8 mouse cellular contexts compared by ENCODE assay signal in the genomic region with DNA sequence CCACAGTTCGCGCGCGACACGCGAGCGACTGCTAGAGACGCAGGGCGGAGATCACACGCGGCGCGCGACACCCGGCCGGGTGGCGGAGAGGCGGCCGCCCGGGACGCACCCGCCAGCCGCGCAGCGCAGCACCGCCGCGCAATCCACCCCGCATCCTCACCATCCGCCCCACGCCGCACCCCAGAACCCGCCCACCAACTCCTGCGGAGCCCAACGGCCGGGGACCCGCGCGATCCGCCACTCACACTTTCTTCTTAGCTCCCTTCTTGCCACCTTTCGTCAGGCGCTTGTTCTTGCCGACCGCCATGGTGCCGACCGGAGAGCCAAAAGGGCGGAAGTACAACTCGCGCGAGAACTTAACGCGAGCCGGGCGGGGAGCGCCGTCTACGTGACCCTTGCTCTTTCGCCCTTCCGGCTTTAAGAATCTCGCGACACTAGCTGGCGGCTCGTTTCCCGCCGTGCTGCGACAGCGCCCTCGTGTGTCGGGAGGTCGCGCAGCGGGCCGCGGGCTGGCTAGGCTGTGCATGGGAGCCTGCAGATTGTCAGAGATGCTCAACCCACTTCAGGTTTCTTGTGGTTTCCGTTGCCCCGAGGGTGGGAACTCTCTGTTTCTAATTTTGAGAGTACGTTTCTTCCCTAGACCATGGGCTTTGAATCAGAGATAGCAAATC. TPM values are rescaled to one million over a fixed set of nuclear protein-coding genes. Genes with fewer than 3 reads are reported as not detected.
DNase-seq lines count a peak whose midpoint lies in the region; ATAC-seq and TF ChIP-seq lines count a peak whose summit lies in the region.

A gene (minus strand): TSS at position 440 of the 671 bp plus-strand sequence.

- under 1% methylated on average over 77 of the region's 77 CpGs for WGBS in hindbrain, embryonic 10.5 days
- under 1% methylated on average over 52 of the region's 77 CpGs for WGBS in lung, postnatal 0 days

- H3K9me3 ChIP-seq in hindbrain, embryonic 10.5 days: no peaks in the 10 kb centered on the region
- H3K9me3 ChIP-seq in lung, postnatal 0 days (ENCODE audit: low read length): no peaks in the 10 kb centered on the region

- peak within 1 kb of the TSS; percentile 93 for H3K27ac ChIP-seq in hindbrain, embryonic 10.5 days
- peak within 1 kb of the TSS; percentile 90 for H3K27ac ChIP-seq in lung, postnatal 0 days (ENCODE audit: low read length)

- H3K27me3 ChIP-seq in hindbrain, embryonic 10.5 days (ENCODE audit: insufficient read depth, poor library complexity, severe bottlenecking): no peaks in the 10 kb centered on the region
- H3K27me3 ChIP-seq in lung, postnatal 0 days (replicated peaks; ENCODE audit: insufficient read depth, low read length): no peaks in the 10 kb centered on the region

- peak within 1 kb of the TSS; percentile 97 for H3K9ac ChIP-seq in lung, postnatal 0 days (replicated peaks; ENCODE audit: low read depth)

- H3K4me3 ChIP-seq in hindbrain, embryonic 10.5 days: peak within 1 kb of the TSS; percentile 98
- H3K4me3 ChIP-seq in lung, postnatal 0 days (ENCODE audit: low read depth, low read length): peak within 1 kb of the TSS; percentile 90

- peak; percentile 99 for TF ChIP-seq CTCF in lung, postnatal 0 days (IDR thresholded peaks at IDR 0.05)

- H3K36me3 ChIP-seq in hindbrain, embryonic 10.5 days: peaks cover 41% of the 10 kb centered on the region
- peaks cover 22% of the 10 kb centered on the region for H3K36me3 ChIP-seq in lung, postnatal 0 days (ENCODE audit: insufficient read depth, low read length)

- peak; percentile 95 for ATAC-seq in frontal cortex, adult (ENCODE audit: low TSS enrichment)
- peak; percentile 99 for ATAC-seq in lung, postnatal 0 days

- peak; percentile 99 for DNase-seq in MN1 (ENCODE audit: low spot score)
- peak; percentile 99 for DNase-seq in cerebellum, adult 9-10 months
- peak; percentile 99 for DNase-seq in hindbrain, embryonic 10.5 days (ENCODE audit: low spot score)
- DNase-seq in layer of hippocampus, adult 9-11 months: peak; percentile 97
- DNase-seq in lung, postnatal 0 days (ENCODE audit: low spot score): peak; percentile 99
- DNase-seq in ovary, postnatal 14 days (ENCODE audit: low spot score): peak; percentile 100
- DNase-seq in thymus, postnatal 14 days: peak; percentile 100

- peak within 1 kb of the TSS; percentile 83 for H3K4me2 ChIP-seq in lung, postnatal 0 days (replicated peaks; ENCODE audit: low read depth, low read length)

- H3K4me1 ChIP-seq in hindbrain, embryonic 10.5 days (replicated peaks): peaks cover 24% of the 10 kb centered on the region
- H3K4me1 ChIP-seq in lung, postnatal 0 days (ENCODE audit: insufficient read depth, low read depth, low read length): peaks cover 3% of the 10 kb centered on the region; the same call in 1 of the 2 replicates

- TF ChIP-seq EP300 in lung, postnatal 0 days (IDR thresholded peaks at IDR 0.05): peak; percentile 94

RNA-seq across cellular contexts. Expression of the gene that starts here (rescaled TPM):
- 978 and 1,090 TPM in 2 replicates for polyA plus RNA-seq in hindbrain, embryonic 10.5 days (2016; fragmentation: Nextera tagmentation; extraction: Ambion mirVana)
- polyA plus RNA-seq in lung, postnatal 0 days (2015; fragmentation: Nextera tagmentation; extraction: Ambion mirVana): 946 and 953 TPM in 2 replicates

Comparison
In these comparisons a context has a peak if more than half of its experiments do, and no peak if none do; other contexts are left out.
1. Peak in every context shown above with its lines: DNase-seq, ATAC-seq, H3K4me3 ChIP-seq and H3K27ac ChIP-seq.